Mouse (Mus musculus): Measurements from ENCODE around the gene Fads6. TPM values are rescaled to one million over a fixed set of nuclear protein-coding genes. Genes with fewer than 3 reads are reported as not detected.

Gene Fads6
- total and polyA plus RNA-seq, 2 experiments from 2014 or later, result 0.34 to 2.9 TPM

DNA sequence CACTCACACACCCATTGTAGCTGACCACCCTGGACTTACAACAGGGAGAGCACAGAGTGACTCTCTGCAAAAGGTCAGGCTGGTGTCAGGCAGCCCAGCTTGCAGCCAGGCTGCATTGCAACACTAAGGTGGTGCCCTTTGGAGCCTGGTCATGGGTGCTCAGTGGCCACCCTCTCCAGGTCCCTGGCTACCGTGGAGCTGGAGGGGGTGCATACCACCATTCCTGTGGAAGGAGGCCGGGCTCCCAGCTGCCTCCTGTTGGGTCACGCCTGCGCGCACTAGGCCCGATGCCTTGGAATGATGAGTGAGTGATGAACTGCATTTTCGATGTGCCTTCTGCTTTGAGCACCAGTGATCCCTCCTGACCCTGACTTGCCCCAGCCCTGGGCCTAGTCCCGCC lies 52.6 kb downstream of the Fads6 start:
- Histone ChIP-seq H3K9me3 (replicated peaks; ENCODE audit: control insufficient read depth, low read length) (no peaks in the 10 kb centered on the region), H3K27me3 (ENCODE audit: control insufficient read depth, insufficient read depth, low read length) (peaks cover 34% of the 10 kb centered on the region), H3K4me2 (ENCODE audit: low read depth, low read length) (no peak overlapping the region), H3K36me3 (replicated peaks; ENCODE audit: control insufficient read depth, insufficient read depth, low read length) (peaks cover 15% of the 10 kb centered on the region), H3K4me1 (ENCODE audit: control insufficient read depth, insufficient read depth) (0 out of 2 replicates have a peak, but pooled peaks cover 3% of the 10 kb centered on the region), H3K27ac (ENCODE audit: low read depth) (no peak overlapping the region), H3K9ac (replicated peaks; ENCODE audit: low read depth, low read length) (no peak overlapping the region), H3K4me3 (ENCODE audit: low read depth, low read length) (no peak overlapping the region)
- no peak for TF ChIP-seq EP300 (IDR thresholded peaks at IDR 0.05; ENCODE audit: low read depth)
- TF ChIP-seq CTCF (IDR thresholded peaks at IDR 0.05; ENCODE audit: low read depth), result no peak
- no peak for DNase-seq (ENCODE audit: low spot score)
- ATAC-seq (ENCODE audit: insufficient read depth, low read depth), result no peak
- WGBS, result 95% methylated on average over 8 of the region's 8 CpGs

DNA sequence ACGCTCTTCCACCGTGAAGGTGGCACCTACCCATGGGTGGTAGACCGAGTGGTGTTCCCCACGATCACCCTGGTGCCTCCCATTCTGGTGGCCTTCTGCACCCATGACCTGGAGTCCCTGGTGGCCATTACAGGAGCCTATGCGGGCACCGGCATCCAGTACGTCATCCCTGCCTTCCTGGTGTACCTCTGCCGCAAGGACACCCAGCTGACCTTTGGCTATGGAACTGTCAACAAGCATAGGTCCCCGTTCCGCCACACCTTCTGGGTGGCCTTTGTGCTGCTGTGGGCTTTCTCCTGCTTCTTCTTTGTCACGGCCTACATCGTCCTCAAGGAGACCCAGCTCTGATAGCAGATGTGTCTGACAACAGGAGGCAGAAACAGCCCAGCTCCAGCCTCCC lies 53.7 kb downstream of the Fads6 start:
- Histone ChIP-seq H3K4me1 (ENCODE audit: control insufficient read depth, insufficient read depth) (no peaks in the 10 kb centered on the region), H3K27ac (ENCODE audit: low read depth) (no peak overlapping the region)
- WGBS, result 92% methylated on average over 12 of the region's 12 CpGs

DNA sequence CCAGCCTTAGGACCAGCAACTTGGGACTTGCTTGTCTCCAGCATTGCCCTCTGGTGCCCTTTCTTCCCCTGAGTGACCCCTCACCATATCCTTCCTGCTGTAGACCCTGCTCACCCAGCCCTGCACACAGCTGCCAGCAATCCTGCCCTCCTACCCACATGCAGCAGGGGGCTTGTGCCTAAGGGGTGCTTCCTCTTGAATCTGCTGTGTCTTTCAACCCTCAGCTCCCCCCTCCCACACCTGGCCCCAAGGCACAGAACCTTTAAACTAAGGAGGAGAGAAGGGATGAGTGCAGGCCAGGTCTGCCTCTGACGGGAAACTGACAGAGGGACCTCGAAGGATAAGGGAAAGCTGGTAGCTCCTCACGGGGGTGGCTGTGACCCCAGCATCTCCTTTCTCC lies 54.7 kb downstream of the Fads6 start:
- H3K4me1 ChIP-seq (ENCODE audit: control insufficient read depth, insufficient read depth), result no peaks in the 10 kb centered on the region
- no peak overlapping the region for H3K4me2 ChIP-seq (ENCODE audit: low read depth, low read length)
- no peaks in the 10 kb centered on the region for H3K9me3 ChIP-seq (replicated peaks; ENCODE audit: control insufficient read depth, low read length)
- no peak overlapping the region for H3K27ac ChIP-seq (ENCODE audit: low read depth)
- H3K9ac ChIP-seq (replicated peaks; ENCODE audit: low read depth, low read length), result no peak overlapping the region
- TF ChIP-seq CTCF (IDR thresholded peaks at IDR 0.05; ENCODE audit: low read depth), result no peak
- TF ChIP-seq EP300 (IDR thresholded peaks at IDR 0.05; ENCODE audit: low read depth), result no peak
- peaks cover 13% of the 10 kb centered on the region for H3K27me3 ChIP-seq (ENCODE audit: control insufficient read depth, insufficient read depth, low read length)
- ATAC-seq (ENCODE audit: insufficient read depth, low read depth), result no peak
- no peak overlapping the region for H3K4me3 ChIP-seq (ENCODE audit: low read depth, low read length)
- no peak for DNase-seq (ENCODE audit: low spot score)
- 74% methylated on average over 3 of the region's 3 CpGs for WGBS
- peaks cover 15% of the 10 kb centered on the region for H3K36me3 ChIP-seq (replicated peaks; ENCODE audit: control insufficient read depth, insufficient read depth, low read length)

More for the DNA sequence above, 53.7 kb downstream of the Fads6 start:
- no peak overlapping the region for H3K9ac ChIP-seq (replicated peaks; ENCODE audit: low read depth, low read length)
- no peak overlapping the region for H3K4me2 ChIP-seq (ENCODE audit: low read depth, low read length)
- H3K36me3 ChIP-seq (replicated peaks; ENCODE audit: control insufficient read depth, insufficient read depth, low read length), result peaks cover 15% of the 10 kb centered on the region
- ATAC-seq (ENCODE audit: insufficient read depth, low read depth) (no peak), DNase-seq (ENCODE audit: low spot score) (no peak)
- TF ChIP-seq EP300 (IDR thresholded peaks at IDR 0.05; ENCODE audit: low read depth) (no peak), CTCF (IDR thresholded peaks at IDR 0.05; ENCODE audit: low read depth) (no peak)
- H3K9me3 ChIP-seq (replicated peaks; ENCODE audit: control insufficient read depth, low read length), result no peaks in the 10 kb centered on the region
- no peak overlapping the region for H3K4me3 ChIP-seq (ENCODE audit: low read depth, low read length)
- H3K27me3 ChIP-seq (ENCODE audit: control insufficient read depth, insufficient read depth, low read length), result peaks cover 24% of the 10 kb centered on the region

DNA sequence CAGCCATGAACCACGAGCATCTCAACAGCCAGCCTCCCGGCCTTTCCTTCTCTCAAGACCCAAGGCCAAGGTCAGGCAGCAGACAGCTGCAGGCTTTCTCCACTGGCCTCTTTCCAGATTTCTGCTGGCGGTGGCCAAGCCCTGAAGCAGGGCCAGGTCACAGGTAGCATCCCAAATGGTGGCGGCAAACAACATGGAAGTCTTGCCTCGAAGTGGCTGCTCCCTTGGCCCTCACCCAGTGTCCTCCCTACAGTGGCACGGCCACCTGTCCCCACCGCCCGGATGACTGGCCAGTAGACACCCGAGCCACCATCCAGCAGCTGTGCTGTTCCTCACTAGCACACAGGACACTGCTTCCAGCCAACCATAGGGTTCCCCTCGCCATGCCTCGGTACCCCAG lies 56.1 kb downstream of the Fads6 start:
- H3K9me3 ChIP-seq (replicated peaks; ENCODE audit: control insufficient read depth, low read length), result no peaks in the 10 kb centered on the region
- TF ChIP-seq EP300 (IDR thresholded peaks at IDR 0.05; ENCODE audit: low read depth) (no peak), CTCF (IDR thresholded peaks at IDR 0.05; ENCODE audit: low read depth) (no peak)
- no peak overlapping the region for H3K4me2 ChIP-seq (ENCODE audit: low read depth, low read length)
- no peaks in the 10 kb centered on the region for H3K4me1 ChIP-seq (ENCODE audit: control insufficient read depth, insufficient read depth)
- no peak overlapping the region for H3K9ac ChIP-seq (replicated peaks; ENCODE audit: low read depth, low read length)
- no peak overlapping the region for H3K27ac ChIP-seq (ENCODE audit: low read depth)
- H3K36me3 ChIP-seq (replicated peaks; ENCODE audit: control insufficient read depth, insufficient read depth, low read length), result peaks cover 15% of the 10 kb centered on the region
- no peak overlapping the region for H3K4me3 ChIP-seq (ENCODE audit: low read depth, low read length)
- WGBS, result 77% methylated on average over 11 of the region's 11 CpGs
- peaks cover 3% of the 10 kb centered on the region; the same call in 1 of the 2 replicates for H3K27me3 ChIP-seq (ENCODE audit: control insufficient read depth, insufficient read depth, low read length)
- no peak for DNase-seq (ENCODE audit: low spot score)
- ATAC-seq (ENCODE audit: insufficient read depth, low read depth), result no peak

- no peaks in the 10 kb centered on the region for H3K36me3 ChIP-seq (replicated peaks; ENCODE audit: control insufficient read depth, insufficient read depth, low read length)
- TF ChIP-seq EP300 (IDR thresholded peaks at IDR 0.05; ENCODE audit: low read depth) (no peak), CTCF (IDR thresholded peaks at IDR 0.05; ENCODE audit: low read depth) (no peak)
- H3K27me3 ChIP-seq (ENCODE audit: control insufficient read depth, insufficient read depth, low read length), result no peaks in the 10 kb centered on the region
- H3K4me3 ChIP-seq (ENCODE audit: low read depth, low read length), result no peak overlapping the region
- no peak for ATAC-seq (ENCODE audit: insufficient read depth, low read depth)
- H3K27ac ChIP-seq (ENCODE audit: low read depth), result no peak overlapping the region
- no peak overlapping the region for H3K9ac ChIP-seq (replicated peaks; ENCODE audit: low read depth, low read length)
- H3K4me2 ChIP-seq (ENCODE audit: low read depth, low read length), result no peak overlapping the region
- DNase-seq (ENCODE audit: low spot score), result no peak
- WGBS, result 50% methylated on average over 5 of the region's 5 CpGs
- H3K9me3 ChIP-seq (replicated peaks; ENCODE audit: control insufficient read depth, low read length), result no peaks in the 10 kb centered on the region
- no peaks in the 10 kb centered on the region for H3K4me1 ChIP-seq (ENCODE audit: control insufficient read depth, insufficient read depth)
Observed at GRCm38 (mm10) chr11:115236570-115236969, 60.9 kb downstream of the Fads6 start.

GRCm38 (mm10) chr11:115234320-115235044 lies 63.0 kb downstream of the Fads6 start:
- no peak overlapping the region for H3K4me3 ChIP-seq (ENCODE audit: low read depth, low read length)
- H3K27me3 ChIP-seq (ENCODE audit: control insufficient read depth, insufficient read depth, low read length), result no peaks in the 10 kb centered on the region
- no peak overlapping the region for H3K4me2 ChIP-seq (ENCODE audit: low read depth, low read length)
- H3K4me1 ChIP-seq (ENCODE audit: control insufficient read depth, insufficient read depth), result peaks cover 8% of the 10 kb centered on the region; the same call in 1 of the 2 replicates
- no peak overlapping the region for H3K9ac ChIP-seq (replicated peaks; ENCODE audit: low read depth, low read length)
- no peak for DNase-seq (ENCODE audit: low spot score)
- no peak overlapping the region for H3K27ac ChIP-seq (ENCODE audit: low read depth)
- H3K36me3 ChIP-seq (replicated peaks; ENCODE audit: control insufficient read depth, insufficient read depth, low read length), result no peaks in the 10 kb centered on the region
- ATAC-seq (ENCODE audit: insufficient read depth, low read depth), result no peak
- H3K9me3 ChIP-seq (replicated peaks; ENCODE audit: control insufficient read depth, low read length), result no peaks in the 10 kb centered on the region
- 60% methylated on average over 15 of the region's 15 CpGs for WGBS
- TF ChIP-seq EP300 (IDR thresholded peaks at IDR 0.05; ENCODE audit: low read depth) (no peak), CTCF (IDR thresholded peaks at IDR 0.05; ENCODE audit: low read depth) (no peak)

Data from heart, postnatal 0 days (tissue).